Comparison of ENCODE assay signal across 8 mouse cellular contexts in genomic region chr7:45153586-45153985, GRCm38 (mm10). TPM values are rescaled to one million over a fixed set of nuclear protein-coding genes. Genes with fewer than 3 reads are reported as not detected.
A peak's percentile ranks its signal among the peaks of the same experiment; 100 is the strongest.
DNase-seq lines count a peak whose midpoint lies in the region; ATAC-seq and TF ChIP-seq lines count a peak whose summit lies in the region.

No protein-coding gene starts in this region.

- H3K9me3 ChIP-seq in heart, embryonic 10.5 days = no peaks in the 10 kb centered on the region
- H3K9me3 ChIP-seq in forebrain, embryonic 12.5 days = no peaks in the 10 kb centered on the region
- no peaks in the 10 kb centered on the region for H3K9me3 ChIP-seq in liver, embryonic 14.5 days (ENCODE audit: control insufficient read depth, low read length)

- peaks cover 6% of the 10 kb centered on the region for H3K79me2 ChIP-seq in C2C12 (ENCODE audit: control insufficient read depth, insufficient read depth)

- H3K27ac ChIP-seq in heart, embryonic 10.5 days = peak overlapping the region; percentile 96
- peak overlapping the region; percentile 92 for H3K27ac ChIP-seq in forebrain, embryonic 12.5 days
- H3K27ac ChIP-seq in liver, embryonic 14.5 days = peak overlapping the region; percentile 70

- H3K36me3 ChIP-seq in heart, embryonic 10.5 days = peaks cover 14% of the 10 kb centered on the region
- H3K36me3 ChIP-seq in C2C12 (ENCODE audit: control insufficient read depth, insufficient read depth) = no peaks in the 10 kb centered on the region
- peaks cover 11% of the 10 kb centered on the region for H3K36me3 ChIP-seq in forebrain, embryonic 12.5 days (replicated peaks)
- H3K36me3 ChIP-seq in liver, embryonic 14.5 days (replicated peaks; ENCODE audit: control insufficient read depth, insufficient read depth, low read depth) = no peaks in the 10 kb centered on the region

- 6% methylated on average over 5 of the region's 5 CpGs for WGBS in heart, embryonic 10.5 days
- WGBS in forebrain, embryonic 12.5 days = 4% methylated on average over 5 of the region's 5 CpGs
- WGBS in liver, embryonic 14.5 days (ENCODE audit: insufficient replicate concordance) = 2% methylated on average over 5 of the region's 5 CpGs

- no peaks in the 10 kb centered on the region for H3K79me3 ChIP-seq in C2C12 (ENCODE audit: low read depth)

- peak overlapping the region; percentile 85 for H3ac ChIP-seq in C2C12 (ENCODE audit: control insufficient read depth, insufficient read length, low read depth)

- ATAC-seq in forebrain, embryonic 12.5 days (ENCODE audit: low FRiP score) = peak; percentile 9; the same call in 1 of the 2 replicates
- ATAC-seq in liver, embryonic 14.5 days (ENCODE audit: insufficient read depth) = no peak

- H3K27me3 ChIP-seq in heart, embryonic 10.5 days (ENCODE audit: insufficient read depth, poor library complexity, severe bottlenecking) = no peaks in the 10 kb centered on the region
- H3K27me3 ChIP-seq in C2C12 (ENCODE audit: control insufficient read depth, insufficient read depth, insufficient read length) = no peaks in the 10 kb centered on the region
- no peaks in the 10 kb centered on the region for H3K27me3 ChIP-seq in forebrain, embryonic 12.5 days
- H3K27me3 ChIP-seq in liver, embryonic 14.5 days (ENCODE audit: control insufficient read depth, insufficient read depth, low read length) = no peaks in the 10 kb centered on the region

- peaks cover 24% of the 10 kb centered on the region for H3K4me1 ChIP-seq in heart, embryonic 10.5 days
- H3K4me1 ChIP-seq in forebrain, embryonic 12.5 days = peaks cover 33% of the 10 kb centered on the region
- peaks cover 10 to 11% of the 10 kb centered on the region in 2 experiments; a peak in 3 of 4 replicates for H3K4me1 ChIP-seq in liver, embryonic 14.5 days (replicated peaks; ENCODE audit: control insufficient read depth in 2 of 2, insufficient read depth in 2 of 2, low read length in 1 of 2)

- no peak for TF ChIP-seq EP300 in liver, embryonic 14.5 days (IDR thresholded peaks at IDR 0.05; ENCODE audit: low read depth)

- DNase-seq in heart, embryonic 10.5 days (ENCODE audit: low spot score) = no peak
- no peak for DNase-seq in heart, adult 18-20 months
- DNase-seq in liver, embryonic 14.5 days (ENCODE audit: low read depth in 3 of 3, low spot score in 3 of 3) = no peak
- no peak for DNase-seq in ovary, postnatal 36 days (ENCODE audit: low spot score)
- no peak for DNase-seq in layer of hippocampus, postnatal 25 days (ENCODE audit: extremely low spot score in 1 of 2, low spot score in 1 of 2)
- DNase-seq in layer of hippocampus, adult 9-11 months = no peak

- peak overlapping the region; percentile 77 for H3K4me3 ChIP-seq in heart, embryonic 10.5 days
- peak overlapping the region; percentile 55 for H3K4me3 ChIP-seq in C2C12 (ENCODE audit: insufficient read depth, poor library complexity, severe bottlenecking)
- peak overlapping the region; percentile 68 for H3K4me3 ChIP-seq in forebrain, embryonic 12.5 days (replicated peaks)
- H3K4me3 ChIP-seq in liver, embryonic 14.5 days (ENCODE audit: insufficient read depth in 1 of 2, low read depth in 2 of 2, low read length in 2 of 2) = peak overlapping the region; percentile 74 to 81

- no peak for TF ChIP-seq CTCF in C2C12 (IDR thresholded peaks at IDR 0.05; ENCODE audit: control insufficient read depth, insufficient read depth, insufficient read length)
- no peak for TF ChIP-seq CTCF in liver, embryonic 14.5 days (IDR thresholded peaks at IDR 0.05; ENCODE audit: low read depth)

- H3K4me2 ChIP-seq in forebrain, embryonic 12.5 days = peak overlapping the region; percentile 81
- peak overlapping the region; percentile 98 for H3K4me2 ChIP-seq in liver, embryonic 14.5 days (ENCODE audit: low read depth)

- peak overlapping the region; percentile 78 for H3K9ac ChIP-seq in forebrain, embryonic 12.5 days
- peak overlapping the region; percentile 82 for H3K9ac ChIP-seq in liver, embryonic 14.5 days (replicated peaks)

TF ChIP-seq in C2C12, 6 proteins besides CTCF, POLR2A, EP300 and RAD21:
- TF ChIP-seq USF1 (IDR thresholded peaks at IDR 0.05; ENCODE audit: low read depth) = no peak

RNA-seq across cellular contexts. Expression of gene Pih1d1, which starts 0.5 kb away (rescaled TPM):
- 97.8 and 102 TPM in 2 replicates for polyA plus RNA-seq in heart, embryonic 10.5 days (2016; fragmentation: Nextera tagmentation; extraction: Ambion mirVana)
- total RNA-seq in heart, adult 18-20 months (2021) = 10 to 100 TPM; 35.5 to 42.7 TPM
- polyA plus RNA-seq in C2C12 (2012; fragmentation: generic; extraction: Trizol) = 129 TPM
- 95.0 and 97.5 TPM in 2 replicates for polyA plus RNA-seq in forebrain, embryonic 12.5 days (2016; fragmentation: Nextera tagmentation; extraction: Ambion mirVana)
- 38.3 and 43.3 TPM in 2 replicates for polyA plus RNA-seq in liver, embryonic 14.5 days (2012; rRNA removed)
- polyA plus RNA-seq in liver, embryonic 14.5 days (2014; fragmentation: Nextera tagmentation; extraction: Ambion mirVana) = 44.3 and 45.8 TPM in 2 replicates
- 10 to 100 TPM; 43.2 to 47.0 TPM for total RNA-seq in layer of hippocampus, postnatal 25 days (2021)

RNA-seq across cellular contexts. Expression of gene Aldh16a1, which starts 0.8 kb away (rescaled TPM):
- polyA plus RNA-seq in heart, embryonic 10.5 days (2016; fragmentation: Nextera tagmentation; extraction: Ambion mirVana) = 45.2 and 45.7 TPM in 2 replicates
- 10 to 100 TPM; 21.5 to 26.8 TPM for total RNA-seq in heart, adult 18-20 months (2021)
- polyA plus RNA-seq in C2C12 (2012; fragmentation: generic; extraction: Trizol) = 34.6 TPM
- polyA plus RNA-seq in forebrain, embryonic 12.5 days (2016; fragmentation: Nextera tagmentation; extraction: Ambion mirVana) = 41.9 and 42.9 TPM in 2 replicates
- polyA plus RNA-seq in liver, embryonic 14.5 days (2012; rRNA removed) = 17.9 and 19.8 TPM in 2 replicates
- polyA plus RNA-seq in liver, embryonic 14.5 days (2014; fragmentation: Nextera tagmentation; extraction: Ambion mirVana) = 20.9 and 23.1 TPM in 2 replicates
- total RNA-seq in layer of hippocampus, postnatal 25 days (2021) = 10 to 100 TPM; 10.9 to 13.6 TPM

RNA-seq across cellular contexts. Expression of gene Slc17a7, which starts 10.2 kb away (rescaled TPM):
- 0.76 and 1.4 TPM in 2 replicates for polyA plus RNA-seq in heart, embryonic 10.5 days (2016; fragmentation: Nextera tagmentation; extraction: Ambion mirVana)
- total RNA-seq in heart, adult 18-20 months (2021) = 10 to 100 TPM; 29.7 to 32.4 TPM
- polyA plus RNA-seq in C2C12 (2012; fragmentation: generic; extraction: Trizol) = 0.14 TPM
- polyA plus RNA-seq in forebrain, embryonic 12.5 days (2016; fragmentation: Nextera tagmentation; extraction: Ambion mirVana) = 6.3 and 7.9 TPM in 2 replicates
- polyA plus RNA-seq in liver, embryonic 14.5 days (2012; rRNA removed) = 0.01 TPM in 2 replicates
- polyA plus RNA-seq in liver, embryonic 14.5 days (2014; fragmentation: Nextera tagmentation; extraction: Ambion mirVana) = not detected in 2 replicates
- 1,000 to 10,000 TPM; 1,494 to 1,551 TPM for total RNA-seq in layer of hippocampus, postnatal 25 days (2021)

RNA-seq across cellular contexts. Expression of gene Flt3l, which starts 17.4 kb away (rescaled TPM):
- polyA plus RNA-seq in heart, embryonic 10.5 days (2016; fragmentation: Nextera tagmentation; extraction: Ambion mirVana) = 2.5 and 3.1 TPM in 2 replicates
- 1 to 10 TPM; 2.7 to 5.3 TPM for total RNA-seq in heart, adult 18-20 months (2021)
- polyA plus RNA-seq in C2C12 (2012; fragmentation: generic; extraction: Trizol) = 1.6 TPM
- 0.21 and 0.72 TPM in 2 replicates for polyA plus RNA-seq in forebrain, embryonic 12.5 days (2016; fragmentation: Nextera tagmentation; extraction: Ambion mirVana)
- polyA plus RNA-seq in liver, embryonic 14.5 days (2012; rRNA removed) = 12.1 and 13.4 TPM in 2 replicates
- 3.9 and 5.5 TPM in 2 replicates for polyA plus RNA-seq in liver, embryonic 14.5 days (2014; fragmentation: Nextera tagmentation; extraction: Ambion mirVana)
- 1 to 10 TPM; 4.5 to 8.2 TPM for total RNA-seq in layer of hippocampus, postnatal 25 days (2021)

RNA-seq across cellular contexts. Expression of gene Gm45713, which starts 17.6 kb away (rescaled TPM):
- 0.36 and 0.58 TPM in 2 replicates for polyA plus RNA-seq in heart, embryonic 10.5 days (2016; fragmentation: Nextera tagmentation; extraction: Ambion mirVana)
- under 1 TPM; 0.26 to 0.47 TPM for total RNA-seq in heart, adult 18-20 months (2021)
- 0.95 TPM for polyA plus RNA-seq in C2C12 (2012; fragmentation: generic; extraction: Trizol)
- 0.27 TPM in 1 of 2 replicates, not detected in the other for polyA plus RNA-seq in forebrain, embryonic 12.5 days (2016; fragmentation: Nextera tagmentation; extraction: Ambion mirVana)
- polyA plus RNA-seq in liver, embryonic 14.5 days (2012; rRNA removed) = 0.03 TPM in 1 of 2 replicates, not detected in the other
- 0.15 and 0.63 TPM in 2 replicates for polyA plus RNA-seq in liver, embryonic 14.5 days (2014; fragmentation: Nextera tagmentation; extraction: Ambion mirVana)
- total RNA-seq in layer of hippocampus, postnatal 25 days (2021) = not detected
